Mouse (Mus musculus): ENCODE measurements at regions not wholly inside any gene's neighbourhood (a gene's known extent, or its start where the extent isn't known, plus 50 kb on each side); places are given as distances from the start of the nearest gene placed in this dataset.
"Not testable (repeated sequence)": the region's sequence is repeated elsewhere in the genome, so short reads cannot be mapped to it uniquely, and the experiment has no call there.

- H3K4me1 ChIP-seq (replicated peaks): no peaks in the 10 kb centered on the region
- H3K9me3 ChIP-seq: no peaks in the 10 kb centered on the region
- H3K27ac ChIP-seq: no peak overlapping the region
- H3K4me3 ChIP-seq: no peak overlapping the region
- no peak for ATAC-seq (ENCODE audit: low FRiP score)
- WGBS: 82% methylated on average over 7 of the region's 7 CpGs
- H3K9ac ChIP-seq: no peak overlapping the region
- no peak overlapping the region for H3K4me2 ChIP-seq
- no peaks in the 10 kb centered on the region for H3K27me3 ChIP-seq
- H3K36me3 ChIP-seq: no peaks in the 10 kb centered on the region
Observed at GRCm38 (mm10) chr16:76958597-76959392, 54.7 kb upstream of the Usp25 start.

GRCm38 (mm10) chr16:76957491-76957890 is 56.0 kb upstream of the Usp25 start:
- Histone ChIP-seq H3K4me2 (no peak overlapping the region), H3K27ac (no peak overlapping the region), H3K4me3 (no peak overlapping the region), H3K9me3 (no peaks in the 10 kb centered on the region), H3K9ac (no peak overlapping the region), H3K4me1 (replicated peaks) (no peaks in the 10 kb centered on the region), H3K27me3 (no peaks in the 10 kb centered on the region), H3K36me3 (no peaks in the 10 kb centered on the region)
- 73% methylated on average over 3 of the region's 3 CpGs for WGBS
- ATAC-seq (ENCODE audit: low FRiP score): no peak

GRCm38 (mm10) chr16:76957090-76957489 is 56.4 kb upstream of the Usp25 start:
- Histone ChIP-seq H3K4me2 (no peak overlapping the region), H3K27ac (no peak overlapping the region), H3K27me3 (no peaks in the 10 kb centered on the region), H3K4me1 (replicated peaks) (no peaks in the 10 kb centered on the region), H3K9ac (no peak overlapping the region), H3K9me3 (no peaks in the 10 kb centered on the region), H3K36me3 (no peaks in the 10 kb centered on the region), H3K4me3 (no peak overlapping the region)
- 77% methylated on average over 7 of the region's 7 CpGs for WGBS
- ATAC-seq (ENCODE audit: low FRiP score): no peak

GRCm38 (mm10) chr16:76950836-76951486 is 62.5 kb upstream of the Usp25 start:
- Histone ChIP-seq H3K27me3 (no peaks in the 10 kb centered on the region), H3K9ac (no peak overlapping the region), H3K4me1 (replicated peaks) (no peaks in the 10 kb centered on the region), H3K4me3 (no peak overlapping the region), H3K27ac (no peak overlapping the region), H3K4me2 (no peak overlapping the region), H3K9me3 (no peaks in the 10 kb centered on the region), H3K36me3 (no peaks in the 10 kb centered on the region)
- no peak for ATAC-seq (ENCODE audit: low FRiP score)
- 77% methylated on average over 10 of the region's 10 CpGs for WGBS

DNA sequence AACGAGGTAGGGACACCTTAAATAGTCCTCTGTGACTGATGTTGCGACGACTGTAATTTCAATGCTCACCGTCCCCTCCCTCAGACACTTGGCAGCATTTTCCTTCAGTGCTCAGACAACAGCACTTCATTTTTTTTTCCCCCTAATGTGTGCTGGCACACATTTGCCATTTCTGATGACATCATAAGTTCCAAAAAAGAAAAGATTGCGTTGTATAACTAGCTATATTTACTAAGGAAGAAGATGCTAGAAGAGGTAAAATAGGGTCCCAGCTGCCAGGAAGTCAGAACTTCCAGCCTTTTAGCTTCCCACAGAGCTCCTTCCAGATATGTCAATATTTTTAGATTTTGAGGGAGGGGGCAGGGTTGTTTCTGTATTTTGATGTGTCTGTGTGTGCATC is 66.5 kb upstream of the Usp25 start:
- H3K4me2 ChIP-seq: no peak overlapping the region
- no peaks in the 10 kb centered on the region for H3K36me3 ChIP-seq
- no peak overlapping the region for H3K9ac ChIP-seq
- H3K27me3 ChIP-seq: no peaks in the 10 kb centered on the region
- ATAC-seq (ENCODE audit: low FRiP score): no peak
- H3K27ac ChIP-seq: no peak overlapping the region
- H3K4me3 ChIP-seq: no peak overlapping the region
- no peaks in the 10 kb centered on the region for H3K4me1 ChIP-seq (replicated peaks)
- WGBS: 66% methylated on average over 5 of the region's 5 CpGs
- peaks cover 4% of the 10 kb centered on the region; the same call in 1 of the 2 replicates for H3K9me3 ChIP-seq

DNA sequence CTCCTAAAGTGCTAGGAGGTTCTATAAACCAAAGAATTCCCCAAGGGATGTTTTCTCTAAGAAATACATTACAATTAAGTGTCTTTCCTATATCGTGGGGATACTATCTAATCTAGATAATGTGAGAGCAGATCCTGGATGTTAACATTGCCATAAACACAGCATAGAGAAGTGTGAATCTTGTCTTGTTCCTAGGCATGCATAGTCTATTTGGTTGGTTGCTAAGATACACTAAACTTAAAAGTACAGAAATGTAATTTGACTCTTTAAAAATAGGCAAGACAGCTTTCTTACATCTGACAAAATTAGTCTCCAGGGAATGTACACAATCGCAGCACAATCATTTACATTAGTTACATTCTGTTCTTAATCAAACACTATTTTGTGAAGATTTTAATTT is 75.4 kb upstream of the Usp25 start:
- WGBS: 75% methylated on average over 2 of the region's 2 CpGs
- H3K9ac ChIP-seq: no peak overlapping the region
- no peak for ATAC-seq (ENCODE audit: low FRiP score)
- no peak overlapping the region for H3K4me3 ChIP-seq
- no peaks in the 10 kb centered on the region for H3K36me3 ChIP-seq
- H3K4me1 ChIP-seq (replicated peaks): no peaks in the 10 kb centered on the region
- no peak overlapping the region for H3K4me2 ChIP-seq
- no peaks in the 10 kb centered on the region for H3K27me3 ChIP-seq
- H3K27ac ChIP-seq: no peak overlapping the region
- H3K9me3 ChIP-seq: peaks cover 4% of the 10 kb centered on the region; the same call in 1 of the 2 replicates

GRCm38 (mm10) chr16:76927901-76928300 is 85.6 kb upstream of the Usp25 start:
- ATAC-seq (ENCODE audit: low FRiP score): no peak
- no peak overlapping the region for H3K4me3 ChIP-seq
- WGBS: 79% methylated on average over 6 of the region's 6 CpGs
- H3K4me2 ChIP-seq: no peak overlapping the region
- no peaks in the 10 kb centered on the region for H3K27me3 ChIP-seq
- H3K4me1 ChIP-seq (replicated peaks): no peaks in the 10 kb centered on the region
- H3K9ac ChIP-seq: no peak overlapping the region
- H3K36me3 ChIP-seq: no peaks in the 10 kb centered on the region
- H3K27ac ChIP-seq: no peak overlapping the region
- H3K9me3 ChIP-seq: no peaks in the 10 kb centered on the region

- not testable (repeated sequence) for H3K4me1 ChIP-seq (replicated peaks); H3K9ac ChIP-seq; H3K4me3 ChIP-seq; H3K4me2 ChIP-seq; H3K9me3 ChIP-seq; H3K36me3 ChIP-seq; ATAC-seq (ENCODE audit: low FRiP score); H3K27ac ChIP-seq; H3K27me3 ChIP-seq
- WGBS: 95% methylated on average over 11 of the region's 11 CpGs
Observed at GRCm38 (mm10) chr16:76920137-76920536, 93.4 kb upstream of the Usp25 start.

DNA sequence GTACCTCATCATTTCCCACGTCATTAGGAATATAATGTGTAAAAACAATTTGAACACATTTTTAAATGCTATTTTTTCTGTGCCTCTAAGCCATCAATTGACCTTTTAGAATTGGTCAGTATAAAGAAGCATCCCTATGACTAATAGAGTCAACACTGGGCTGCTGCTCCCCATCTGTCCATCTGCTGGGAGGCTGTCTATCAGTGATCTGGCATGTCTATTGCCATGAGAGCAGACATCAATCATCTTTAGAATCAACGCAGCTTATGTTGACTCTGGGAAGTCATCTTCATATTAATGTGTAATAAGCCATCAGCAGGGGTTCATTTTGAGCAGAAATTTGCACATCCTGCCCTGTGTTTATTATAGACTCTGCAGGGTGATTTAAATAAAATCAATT is 94.9 kb upstream of the Usp25 start:
- Histone ChIP-seq H3K36me3 (no peaks in the 10 kb centered on the region), H3K9me3 (no peaks in the 10 kb centered on the region), H3K27me3 (no peaks in the 10 kb centered on the region), H3K9ac (no peak overlapping the region), H3K4me3 (no peak overlapping the region), H3K27ac (no peak overlapping the region), H3K4me1 (replicated peaks) (no peaks in the 10 kb centered on the region), H3K4me2 (no peak overlapping the region)
- ATAC-seq (ENCODE audit: low FRiP score): 0 out of 2 replicates have a peak, but pooled peaks have one; percentile 43
- 48% methylated on average over 2 of the region's 2 CpGs for WGBS

DNA sequence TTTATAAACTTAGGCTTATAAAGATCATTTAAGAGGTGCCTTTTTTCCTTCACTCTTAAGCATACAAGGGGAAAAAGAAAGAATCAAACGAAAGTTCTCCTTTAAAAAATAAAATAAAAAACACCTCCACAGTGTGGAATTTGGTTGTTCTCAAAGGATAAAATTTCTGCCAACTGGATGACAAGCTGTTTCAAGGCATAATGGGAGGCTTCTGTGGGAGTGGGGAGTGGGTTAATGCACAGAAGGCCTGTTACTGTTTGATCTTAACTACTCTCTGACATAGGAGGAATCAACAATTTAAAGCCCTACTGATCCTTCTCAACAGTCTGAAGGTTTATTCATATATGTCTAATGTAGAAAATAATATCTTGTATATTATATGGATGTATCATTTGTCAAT is 99.2 kb upstream of the Usp25 start:
- Histone ChIP-seq H3K9ac (no peak overlapping the region), H3K27me3 (no peaks in the 10 kb centered on the region)

GRCm38 (mm10) chr16:76905205-76905996 is 108.1 kb upstream of the Usp25 start:
- no peaks in the 10 kb centered on the region for H3K36me3 ChIP-seq
- no peak overlapping the region for H3K4me3 ChIP-seq
- H3K4me1 ChIP-seq (replicated peaks): no peaks in the 10 kb centered on the region
- no peak overlapping the region for H3K4me2 ChIP-seq
- ATAC-seq (ENCODE audit: low FRiP score): no peak
- 85% methylated on average over 11 of the region's 11 CpGs for WGBS
- H3K27me3 ChIP-seq: no peaks in the 10 kb centered on the region
- H3K9ac ChIP-seq: no peak overlapping the region
- H3K9me3 ChIP-seq: no peaks in the 10 kb centered on the region
- no peak overlapping the region for H3K27ac ChIP-seq

More for the DNA sequence above, 99.2 kb upstream of the Usp25 start:
- Histone ChIP-seq H3K4me3 (no peak overlapping the region), H3K36me3 (no peaks in the 10 kb centered on the region), H3K4me2 (no peak overlapping the region), H3K27ac (no peak overlapping the region), H3K4me1 (replicated peaks) (no peaks in the 10 kb centered on the region), H3K9me3 (no peaks in the 10 kb centered on the region)
- no peak for ATAC-seq (ENCODE audit: low FRiP score)
- WGBS: 58% methylated on average over 1 of the region's 1 CpGs

- WGBS: 21% methylated on average over 7 of the region's 7 CpGs
- Histone ChIP-seq H3K4me3 (no peak overlapping the region), H3K36me3 (no peaks in the 10 kb centered on the region), H3K9ac (no peak overlapping the region), H3K4me1 (replicated peaks) (peaks cover 4% of the 10 kb centered on the region; the same call in 1 of the 2 replicates), H3K4me2 (no peak overlapping the region), H3K9me3 (no peaks in the 10 kb centered on the region), H3K27me3 (no peaks in the 10 kb centered on the region), H3K27ac (no peak overlapping the region)
- no peak for ATAC-seq (ENCODE audit: low FRiP score)
Observed at GRCm38 (mm10) chr16:76899083-76899482, 114.4 kb upstream of the Usp25 start.
